Mouse (Mus musculus) kidney, postnatal 25 days (tissue): ENCODE results near the gene Tars2.
"Not testable (repeated sequence)": the region's sequence is repeated elsewhere in the genome, so short reads cannot be mapped to it uniquely, and the experiment has no call there.

Source experiments
- DNase-seq, 2 experiments: peaks; one replicate each; pipeline ENCODE4 v3.0.0; 2021; ENCODE audit warnings: mixed read lengths in 2 of 2

Tars2 gene

DNA sequence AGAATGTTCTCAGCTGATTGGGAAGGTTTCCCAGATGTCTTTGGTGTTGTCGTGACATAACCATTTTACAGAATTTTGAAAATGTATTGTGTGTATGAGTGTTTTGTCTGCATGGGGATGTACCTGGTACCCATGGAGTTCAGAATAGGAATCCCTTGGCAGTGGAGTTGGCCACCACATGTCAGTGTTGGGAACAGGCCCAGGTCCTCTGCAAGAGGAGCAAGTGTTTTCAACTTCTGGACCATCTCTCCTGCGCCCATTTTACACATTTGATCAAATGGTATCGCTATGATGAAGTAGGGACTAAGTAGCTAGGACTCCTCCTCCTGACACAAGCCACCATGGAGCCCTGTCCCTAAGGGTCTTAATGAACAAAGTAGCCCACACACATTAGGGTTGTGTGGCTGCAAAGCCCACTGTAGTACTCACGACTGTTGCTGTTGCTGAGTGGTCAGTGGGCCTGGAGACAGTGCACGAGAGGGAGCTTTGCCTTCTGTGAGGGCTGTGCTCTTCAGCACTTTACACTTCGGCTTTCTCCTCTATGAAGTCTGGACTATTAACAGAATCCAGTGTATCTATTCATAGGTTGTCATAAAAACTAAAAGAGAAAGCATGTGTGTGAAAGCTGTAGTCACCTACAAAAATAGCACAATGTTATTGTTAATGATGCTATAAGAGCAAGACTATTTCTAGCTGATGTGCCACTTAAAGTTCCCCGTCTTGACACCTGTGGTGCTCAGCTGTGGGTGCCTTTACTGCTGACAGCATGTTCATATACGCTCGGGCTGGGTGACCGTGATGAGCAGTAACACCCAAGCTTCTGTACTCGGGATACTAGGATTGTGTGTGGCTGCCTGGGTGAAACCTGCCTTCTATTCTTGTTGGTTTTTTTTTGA, 65.0 kb downstream of the Tars2 start:
- no peak for DNase-seq

DNA sequence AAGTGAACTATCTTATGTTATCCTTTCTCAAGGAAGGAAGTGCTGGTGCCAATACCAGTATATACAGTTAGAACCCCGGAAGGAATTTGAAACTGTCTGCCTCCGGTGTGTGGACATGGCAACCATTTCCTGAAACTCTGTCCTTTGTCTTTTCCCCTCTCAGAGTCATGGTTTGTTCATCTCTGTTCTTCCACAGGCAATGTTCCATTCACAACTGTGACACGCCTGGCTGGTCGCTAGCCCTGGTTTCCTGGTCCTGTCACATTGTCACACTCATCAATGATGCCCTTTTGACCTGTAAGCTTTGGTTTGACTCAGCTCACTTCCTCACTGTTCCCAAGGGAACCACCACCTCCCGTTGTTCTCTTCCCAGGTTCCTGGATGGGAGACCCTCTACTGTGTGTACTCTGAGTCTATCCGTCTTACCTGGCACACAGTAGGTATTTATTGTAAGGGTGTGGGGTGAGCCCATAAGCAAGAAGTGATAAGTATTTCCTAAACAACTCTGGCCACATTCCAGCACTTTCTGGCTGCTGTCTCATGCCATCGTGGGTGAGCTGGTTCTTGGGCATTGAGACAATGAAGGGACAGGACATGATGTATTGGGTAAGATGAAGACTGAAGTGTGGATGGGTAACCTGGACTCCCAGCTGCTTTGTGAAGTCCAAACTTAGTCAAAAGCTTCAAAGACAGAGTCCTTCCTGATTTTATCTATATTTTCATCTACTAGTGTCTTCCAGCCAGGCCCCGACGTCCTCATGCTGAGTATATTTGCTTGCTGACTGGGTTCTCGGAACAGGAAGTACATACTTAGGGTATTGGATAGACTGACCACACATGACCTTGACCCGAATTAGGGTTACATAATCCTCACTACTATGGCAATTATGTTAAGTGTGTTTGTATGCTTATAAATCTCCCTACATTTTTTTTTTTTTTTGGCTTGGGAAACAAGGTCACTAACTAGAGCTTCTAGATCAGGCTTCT, 65.9 kb downstream of the Tars2 start:
- DNase-seq = peak; percentile 25 to 64

DNA sequence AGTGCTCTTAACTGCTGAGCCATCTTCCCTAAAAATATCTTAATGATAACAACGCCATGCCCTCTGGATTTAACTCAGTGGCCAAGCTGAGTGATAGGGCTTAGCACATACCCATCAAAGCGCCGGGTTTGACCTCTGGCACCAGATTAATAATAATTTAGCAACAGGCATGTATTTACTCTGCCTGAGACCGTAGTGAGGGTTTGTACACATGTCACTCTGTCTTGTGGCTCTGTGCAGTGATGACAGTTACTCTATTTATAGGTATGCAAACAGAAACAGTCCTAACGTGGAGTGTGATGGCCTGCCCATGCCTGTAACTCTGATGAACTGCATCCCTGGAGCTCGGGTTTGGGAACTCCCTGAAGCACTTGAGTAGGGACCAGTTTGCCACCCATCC, 67.3 kb downstream of the Tars2 start:
- DNase-seq = no peak

DNA sequence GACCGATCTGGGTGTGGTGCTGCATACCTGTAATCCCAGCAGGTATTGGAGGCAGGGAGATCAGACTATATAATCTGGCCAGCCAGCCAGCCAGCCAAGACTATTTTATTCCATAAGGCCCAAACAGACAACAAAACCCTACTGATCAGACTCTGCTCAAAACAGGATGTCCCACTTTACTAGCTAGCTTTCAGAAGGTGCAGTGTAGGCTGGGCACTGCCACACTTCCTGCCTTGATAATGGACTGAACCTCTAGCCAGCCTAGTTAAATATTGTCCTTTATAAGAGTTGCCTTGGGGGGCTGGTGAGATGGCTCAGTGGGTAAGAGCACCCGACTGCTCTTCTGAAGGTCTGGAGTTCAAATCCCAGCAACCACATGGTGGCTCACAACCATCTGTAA, 69.5 kb downstream of the Tars2 start:
- DNase-seq = not testable (repeated sequence)
